Mouse (Mus musculus) liver, postnatal 0 days (tissue): ENCODE data around the gene Tmem82.

ENCODE experiments used
- CTCF ChIP-seq: sonication (generic); IDR thresholded peaks from 2 replicates; pipeline ENCODE4 v1.5.1; 2016; ENCODE audit warnings: antibody characterized with exemption, low read depth
- EP300 ChIP-seq: IDR thresholded peaks from 2 replicates; pipeline ENCODE4 v1.6.1; 2016; ENCODE audit warnings: antibody characterized with exemption, low read depth, mild to moderate bottlenecking

GRCm38 (mm10) chr4:141570004-141570403, 48.4 kb downstream of the Tmem82 start:
- TF ChIP-seq CTCF: no peak
- TF ChIP-seq EP300: no peak
